Mouse (Mus musculus) forebrain, embryonic 15.5 days (tissue): ENCODE measurements at regions not wholly inside any gene's neighbourhood (a gene's known extent, or its start where the extent isn't known, plus 50 kb on each side); places are given as distances from the start of the nearest gene placed in this dataset.

Source experiments
- ATAC-seq: fragments of 200-750 bp; cut with Nextera tagmentation; replicated peaks from 2 replicates; pipeline ENCODE4 v1.8.0; 2017; ENCODE audit warnings: mild to moderate bottlenecking, moderate TSS enrichment, moderate library complexity
- H3K27ac ChIP-seq: fragments of 300-500 bp; sonication (generic); replicated peaks from 2 replicates; pipeline ENCODE4 v1.5.1; 2015; ENCODE audit warnings: mild to moderate bottlenecking, inconsistent platforms
- H3K27me3 ChIP-seq: fragments of 300-500 bp; sonication (generic); 2 replicates; pipeline ENCODE4 v1.6.1; 2015; ENCODE audit warnings: inconsistent platforms
- H3K36me3 ChIP-seq: fragments of 300-500 bp; sonication (generic); 2 replicates; pipeline ENCODE4 v1.6.1; 2015; ENCODE audit warnings: mild to moderate bottlenecking, inconsistent platforms
- H3K4me1 ChIP-seq: fragments of 300-500 bp; sonication (generic); 2 replicates; pipeline ENCODE4 v1.6.1; 2015; ENCODE audit warnings: inconsistent platforms
- H3K4me2 ChIP-seq: fragments of 300-500 bp; sonication (generic); replicated peaks from 2 replicates; pipeline ENCODE4 v1.6.1; 2015; ENCODE audit warnings: mild to moderate bottlenecking, inconsistent platforms
- H3K4me3 ChIP-seq: fragments of 300-500 bp; sonication (generic); 2 replicates; pipeline ENCODE4 v1.5.1; 2015; ENCODE audit warnings: mild to moderate bottlenecking, inconsistent platforms
- H3K9ac ChIP-seq: fragments of 300-500 bp; sonication (generic); replicated peaks from 2 replicates; pipeline ENCODE4 v1.6.1; 2015; ENCODE audit warnings: mild to moderate bottlenecking, inconsistent platforms
- H3K9me3 ChIP-seq: fragments of 300-500 bp; sonication (generic); 2 replicates; pipeline ENCODE4 v1.6.1; 2016; ENCODE audit warnings: inconsistent platforms
- WGBS: fragments of 180-500 bp; shearing (Covaris S2); methylation state at CpG from one replicate; pipeline ENCODE4 v1.1.7; 2015; ENCODE audit warnings: mixed read lengths; 5-methylcytosine and 5-hydroxymethylcytosine counted together

- Histone ChIP-seq H3K36me3 (no peaks in the 10 kb centered on the region), H3K4me3 (no peak overlapping the region), H3K4me2 (no peak overlapping the region), H3K27ac (no peak overlapping the region), H3K27me3 (no peaks in the 10 kb centered on the region), H3K4me1 (no peaks in the 10 kb centered on the region), H3K9ac (no peak overlapping the region), H3K9me3 (no peaks in the 10 kb centered on the region)
- 93% methylated on average over 4 of the region's 4 CpGs for WGBS
- ATAC-seq: no peak
These were observed 111.0 kb downstream of the Slc38a4 start for GRCm38 (mm10) chr15:96944741-96945140.

GRCm38 (mm10) chr15:96942651-96943050 is 113.1 kb downstream of the Slc38a4 start:
- Histone ChIP-seq H3K27ac (no peak overlapping the region), H3K9ac (no peak overlapping the region), H3K4me3 (no peak overlapping the region), H3K4me1 (no peaks in the 10 kb centered on the region), H3K9me3 (no peaks in the 10 kb centered on the region), H3K4me2 (no peak overlapping the region), H3K36me3 (no peaks in the 10 kb centered on the region), H3K27me3 (no peaks in the 10 kb centered on the region)
- ATAC-seq: no peak
- WGBS: 88% methylated on average over 4 of the region's 4 CpGs

GRCm38 (mm10) chr15:96938406-96938805 is 117.3 kb downstream of the Slc38a4 start:
- 82% methylated on average over 4 of the region's 4 CpGs for WGBS
- no peaks in the 10 kb centered on the region for H3K36me3 ChIP-seq
- H3K9me3 ChIP-seq: no peaks in the 10 kb centered on the region
- H3K27me3 ChIP-seq: no peaks in the 10 kb centered on the region
- H3K4me1 ChIP-seq: peaks cover 4% of the 10 kb centered on the region
- no peak for ATAC-seq
- no peak overlapping the region for H3K9ac ChIP-seq
- no peak overlapping the region for H3K4me2 ChIP-seq
- no peak overlapping the region for H3K27ac ChIP-seq
- H3K4me3 ChIP-seq: no peak overlapping the region

- H3K4me1 ChIP-seq: peaks cover 4% of the 10 kb centered on the region
- H3K27ac ChIP-seq: no peak overlapping the region
- 87% methylated on average over 6 of the region's 6 CpGs for WGBS
- no peaks in the 10 kb centered on the region for H3K27me3 ChIP-seq
- H3K9me3 ChIP-seq: no peaks in the 10 kb centered on the region
- H3K9ac ChIP-seq: no peak overlapping the region
- H3K4me3 ChIP-seq: no peak overlapping the region
- H3K36me3 ChIP-seq: no peaks in the 10 kb centered on the region
- ATAC-seq: no peak
- no peak overlapping the region for H3K4me2 ChIP-seq
These were observed 118.1 kb downstream of the Slc38a4 start for GRCm38 (mm10) chr15:96937623-96938022.

- Histone ChIP-seq H3K4me1 (peaks cover 4% of the 10 kb centered on the region), H3K27me3 (no peaks in the 10 kb centered on the region), H3K9me3 (no peaks in the 10 kb centered on the region), H3K4me2 (peak overlapping the region; percentile 49), H3K27ac (no peak overlapping the region), H3K36me3 (no peaks in the 10 kb centered on the region), H3K9ac (peak overlapping the region; percentile 47), H3K4me3 (peak overlapping the region; percentile 30)
- peak; percentile 95 for ATAC-seq
- 7% methylated on average over 18 of the region's 18 CpGs for WGBS
These were observed 118.9 kb downstream of the Slc38a4 start for GRCm38 (mm10) chr15:96936705-96937346.

GRCm38 (mm10) chr15:96936216-96936615 is 119.5 kb downstream of the Slc38a4 start:
- no peaks in the 10 kb centered on the region for H3K36me3 ChIP-seq
- no peak for ATAC-seq
- H3K4me3 ChIP-seq: no peak overlapping the region
- H3K4me2 ChIP-seq: peak overlapping the region; percentile 49
- no peaks in the 10 kb centered on the region for H3K27me3 ChIP-seq
- H3K9me3 ChIP-seq: no peaks in the 10 kb centered on the region
- H3K27ac ChIP-seq: no peak overlapping the region
- peaks cover 4% of the 10 kb centered on the region for H3K4me1 ChIP-seq
- WGBS: 84% methylated on average over 5 of the region's 5 CpGs
- peak overlapping the region; percentile 47 for H3K9ac ChIP-seq

GRCm38 (mm10) chr15:96933451-96933850 is 122.3 kb downstream of the Slc38a4 start:
- Histone ChIP-seq H3K36me3 (no peaks in the 10 kb centered on the region), H3K4me2 (no peak overlapping the region), H3K4me1 (peaks cover 4% of the 10 kb centered on the region), H3K27ac (no peak overlapping the region), H3K9me3 (no peaks in the 10 kb centered on the region), H3K4me3 (no peak overlapping the region), H3K27me3 (no peaks in the 10 kb centered on the region), H3K9ac (no peak overlapping the region)
- no peak for ATAC-seq
- WGBS: 19% methylated on average over 3 of the region's 3 CpGs

- Histone ChIP-seq H3K9me3 (no peaks in the 10 kb centered on the region), H3K4me3 (no peak overlapping the region), H3K9ac (no peak overlapping the region), H3K36me3 (no peaks in the 10 kb centered on the region), H3K27me3 (no peaks in the 10 kb centered on the region), H3K4me1 (no peaks in the 10 kb centered on the region), H3K27ac (no peak overlapping the region), H3K4me2 (no peak overlapping the region)
- 83% methylated on average over 6 of the region's 6 CpGs for WGBS
- no peak for ATAC-seq
These were observed 125.2 kb downstream of the Slc38a4 start for GRCm38 (mm10) chr15:96930531-96930930.

GRCm38 (mm10) chr15:96929788-96930187 is 126.0 kb downstream of the Slc38a4 start:
- no peak overlapping the region for H3K9ac ChIP-seq
- no peak overlapping the region for H3K4me3 ChIP-seq
- no peak overlapping the region for H3K27ac ChIP-seq
- no peak overlapping the region for H3K4me2 ChIP-seq
- no peaks in the 10 kb centered on the region for H3K27me3 ChIP-seq
- H3K36me3 ChIP-seq: no peaks in the 10 kb centered on the region
- H3K4me1 ChIP-seq: no peaks in the 10 kb centered on the region
- no peaks in the 10 kb centered on the region for H3K9me3 ChIP-seq
- WGBS: 87% methylated on average over 4 of the region's 4 CpGs
- ATAC-seq: no peak

- Histone ChIP-seq H3K4me2 (no peak overlapping the region), H3K4me3 (no peak overlapping the region), H3K9me3 (no peaks in the 10 kb centered on the region), H3K36me3 (no peaks in the 10 kb centered on the region), H3K9ac (no peak overlapping the region), H3K27ac (no peak overlapping the region), H3K27me3 (no peaks in the 10 kb centered on the region), H3K4me1 (no peaks in the 10 kb centered on the region)
- 99% methylated on average over 4 of the region's 4 CpGs for WGBS
- no peak for ATAC-seq
These were observed 127.1 kb downstream of the Slc38a4 start for GRCm38 (mm10) chr15:96928692-96929091.

GRCm38 (mm10) chr15:96927674-96928073 is 128.1 kb downstream of the Slc38a4 start:
- H3K36me3 ChIP-seq: no peaks in the 10 kb centered on the region
- no peaks in the 10 kb centered on the region for H3K27me3 ChIP-seq
- H3K4me1 ChIP-seq: no peaks in the 10 kb centered on the region
- H3K27ac ChIP-seq: no peak overlapping the region
- H3K9me3 ChIP-seq: no peaks in the 10 kb centered on the region
- no peak for ATAC-seq
- no peak overlapping the region for H3K4me2 ChIP-seq
- WGBS: 90% methylated on average over 4 of the region's 4 CpGs
- no peak overlapping the region for H3K4me3 ChIP-seq
- no peak overlapping the region for H3K9ac ChIP-seq

GRCm38 (mm10) chr15:96926660-96927059 is 129.1 kb downstream of the Slc38a4 start:
- no peak overlapping the region for H3K4me2 ChIP-seq
- no peak overlapping the region for H3K4me3 ChIP-seq
- WGBS: 62% methylated on average over 1 of the region's 1 CpGs
- no peaks in the 10 kb centered on the region for H3K9me3 ChIP-seq
- no peak overlapping the region for H3K27ac ChIP-seq
- H3K4me1 ChIP-seq: no peaks in the 10 kb centered on the region
- ATAC-seq: no peak
- no peaks in the 10 kb centered on the region for H3K27me3 ChIP-seq
- H3K9ac ChIP-seq: no peak overlapping the region
- no peaks in the 10 kb centered on the region for H3K36me3 ChIP-seq

GRCm38 (mm10) chr15:96916586-96916985 is 139.2 kb downstream of the Slc38a4 start:
- Histone ChIP-seq H3K4me1 (no peaks in the 10 kb centered on the region), H3K27ac (no peak overlapping the region), H3K27me3 (no peaks in the 10 kb centered on the region), H3K4me2 (no peak overlapping the region), H3K4me3 (no peak overlapping the region), H3K9me3 (no peaks in the 10 kb centered on the region), H3K36me3 (no peaks in the 10 kb centered on the region), H3K9ac (no peak overlapping the region)
- WGBS: 90% methylated on average over 7 of the region's 7 CpGs
- ATAC-seq: no peak
